Mouse (Mus musculus) liver, postnatal 0 days (tissue): ENCODE data around the gene Trabd2b. TPM values are rescaled to one million over a fixed set of nuclear protein-coding genes. Genes with fewer than 3 reads are reported as not detected.

Experiments used
- ATAC-seq: fragments of 200-750 bp; cut with Nextera tagmentation; 2 replicates; pipeline ENCODE4 v1.8.0; 2017; ENCODE audit warnings: mild to moderate bottlenecking, moderate library complexity
- DNase-seq: peaks from one replicate; pipeline ENCODE4 v3.0.0-alpha.2; 2016
- H3K27ac ChIP-seq: fragments of 300-500 bp; sonication (generic); 2 replicates; pipeline ENCODE4 v1.5.1; 2014; ENCODE audit warnings: antibody characterized with exemption, moderate library complexity, mild to moderate bottlenecking, low read depth
- H3K27me3 ChIP-seq: fragments of 300-500 bp; sonication (generic); 2 replicates; pipeline ENCODE4 v1.6.1; 2014; ENCODE audit warnings: low read length, control low read depth, mixed read lengths; ENCODE audit not compliant: insufficient read depth
- H3K36me3 ChIP-seq: fragments of 300-500 bp; sonication (generic); replicated peaks from 2 replicates; pipeline ENCODE4 v1.6.1; 2014; ENCODE audit warnings: mild to moderate bottlenecking, control low read depth, low read length, moderate library complexity, mixed read lengths; ENCODE audit not compliant: insufficient read depth
- H3K4me1 ChIP-seq: fragments of 300-500 bp; sonication (generic); 2 replicates; pipeline ENCODE4 v1.6.1; 2014; ENCODE audit warnings: antibody characterized with exemption, mild to moderate bottlenecking, control low read depth; ENCODE audit not compliant: insufficient read depth
- H3K4me2 ChIP-seq: fragments of 300-500 bp; sonication (generic); 2 replicates; pipeline ENCODE4 v1.6.1; 2014; ENCODE audit warnings: low read depth, mild to moderate bottlenecking, low read length, moderate library complexity, mixed read lengths
- H3K4me3 ChIP-seq: fragments of 300-500 bp; sonication (generic); 2 replicates; pipeline ENCODE4 v1.5.1; 2014; ENCODE audit warnings: low read depth, low read length
- H3K9ac ChIP-seq: fragments of 300-500 bp; sonication (generic); replicated peaks from 2 replicates; pipeline ENCODE4 v1.6.1; 2014; ENCODE audit warnings: mild to moderate bottlenecking, moderate library complexity
- H3K9me3 ChIP-seq: fragments of 300-500 bp; sonication (generic); 2 replicates; pipeline ENCODE4 v1.6.1; 2016; ENCODE audit warnings: mild to moderate bottlenecking, control low read depth, low read length, mixed read lengths
- CTCF ChIP-seq: sonication (generic); IDR thresholded peaks from 2 replicates; pipeline ENCODE4 v1.5.1; 2016; ENCODE audit warnings: antibody characterized with exemption, low read depth
- EP300 ChIP-seq: IDR thresholded peaks from 2 replicates; pipeline ENCODE4 v1.6.1; 2016; ENCODE audit warnings: antibody characterized with exemption, low read depth, mild to moderate bottlenecking
- WGBS: fragments of 180-500 bp; shearing (Covaris S2); extraction: QIAGEN DNeasy Blood & Tissue Kit; methylation state at CpG from one replicate; pipeline ENCODE4 v1.1.7; 2014; ENCODE audit not compliant: insufficient replicate concordance; 5-methylcytosine and 5-hydroxymethylcytosine counted together
- polyA plus RNA-seq: library from polyadenylated mRNA; unstranded; fragments of >200 nt; fragmentation: Nextera tagmentation; extraction: Ambion mirVana; gene quantifications from 2 replicates; pipeline ENCODE4 v1.2.1, GENCODE M21; 2015

Trabd2b gene
- polyA plus RNA-seq, 1 experiment from 2014 or later = 0.06 TPM

- Histone ChIP-seq H3K9me3 (no peaks in the 10 kb centered on the region), H3K9ac (no peak overlapping the region), H3K4me1 (no peaks in the 10 kb centered on the region), H3K36me3 (no peaks in the 10 kb centered on the region), H3K4me3 (no peak overlapping the region), H3K4me2 (no peak overlapping the region), H3K27ac (no peak overlapping the region), H3K27me3 (no peaks in the 10 kb centered on the region)
- 53% methylated on average over 4 of the region's 4 CpGs for WGBS
- ATAC-seq (no peak), DNase-seq (no peak)
- TF ChIP-seq CTCF (no peak), EP300 (no peak)
These were observed 135.6 kb downstream of the Trabd2b start for GRCm38 (mm10) chr4:114542136-114542535.

GRCm38 (mm10) chr4:114545481-114546200 lies 139.1 kb downstream of the Trabd2b start:
- H3K27me3 ChIP-seq = no peaks in the 10 kb centered on the region
- TF ChIP-seq CTCF = no peak
- no peak for TF ChIP-seq EP300
- H3K36me3 ChIP-seq = no peaks in the 10 kb centered on the region
- H3K27ac ChIP-seq = no peak overlapping the region
- ATAC-seq = no peak
- H3K9me3 ChIP-seq = no peaks in the 10 kb centered on the region
- WGBS = 67% methylated on average over 3 of the region's 3 CpGs
- H3K9ac ChIP-seq = no peak overlapping the region
- no peaks in the 10 kb centered on the region for H3K4me1 ChIP-seq
- no peak for DNase-seq
- no peak overlapping the region for H3K4me3 ChIP-seq
- no peak overlapping the region for H3K4me2 ChIP-seq

GRCm38 (mm10) chr4:114547658-114548448 lies 141.3 kb downstream of the Trabd2b start:
- Histone ChIP-seq H3K4me1 (no peaks in the 10 kb centered on the region), H3K9ac (no peak overlapping the region), H3K4me2 (no peak overlapping the region), H3K4me3 (no peak overlapping the region), H3K9me3 (no peaks in the 10 kb centered on the region), H3K36me3 (no peaks in the 10 kb centered on the region), H3K27me3 (no peaks in the 10 kb centered on the region), H3K27ac (no peak overlapping the region)
- DNase-seq (no peak), ATAC-seq (no peak)
- WGBS = 66% methylated on average over 8 of the region's 8 CpGs
- TF ChIP-seq CTCF = no peak
- TF ChIP-seq EP300 = no peak

- no peak overlapping the region for H3K4me2 ChIP-seq
- ATAC-seq (no peak), DNase-seq (no peak)
- H3K9ac ChIP-seq = no peak overlapping the region
- H3K27ac ChIP-seq = no peak overlapping the region
- no peaks in the 10 kb centered on the region for H3K36me3 ChIP-seq
- WGBS = 71% methylated on average over 3 of the region's 3 CpGs
- H3K4me1 ChIP-seq = no peaks in the 10 kb centered on the region
- TF ChIP-seq EP300 (no peak), CTCF (no peak)
- no peaks in the 10 kb centered on the region for H3K9me3 ChIP-seq
- no peaks in the 10 kb centered on the region for H3K27me3 ChIP-seq
- H3K4me3 ChIP-seq = no peak overlapping the region
These were observed 143.0 kb downstream of the Trabd2b start for GRCm38 (mm10) chr4:114549487-114549886.

GRCm38 (mm10) chr4:114550471-114551156 lies 144.1 kb downstream of the Trabd2b start:
- DNase-seq (no peak), ATAC-seq (no peak)
- Histone ChIP-seq H3K9me3 (no peaks in the 10 kb centered on the region), H3K4me2 (no peak overlapping the region), H3K36me3 (no peaks in the 10 kb centered on the region), H3K9ac (no peak overlapping the region), H3K4me1 (no peaks in the 10 kb centered on the region), H3K27ac (no peak overlapping the region), H3K27me3 (no peaks in the 10 kb centered on the region), H3K4me3 (no peak overlapping the region)
- TF ChIP-seq CTCF (no peak), EP300 (no peak)
- 60% methylated on average over 11 of the region's 11 CpGs for WGBS

GRCm38 (mm10) chr4:114556880-114557279 lies 150.4 kb downstream of the Trabd2b start:
- H3K27ac ChIP-seq = no peak overlapping the region
- DNase-seq (no peak), ATAC-seq (no peak)
- no peaks in the 10 kb centered on the region for H3K27me3 ChIP-seq
- no peak overlapping the region for H3K4me3 ChIP-seq
- no peak overlapping the region for H3K9ac ChIP-seq
- no peaks in the 10 kb centered on the region for H3K4me1 ChIP-seq
- no peaks in the 10 kb centered on the region for H3K36me3 ChIP-seq
- TF ChIP-seq EP300 (no peak), CTCF (no peak)
- no peak overlapping the region for H3K4me2 ChIP-seq
- WGBS = 71% methylated on average over 5 of the region's 5 CpGs
- no peaks in the 10 kb centered on the region for H3K9me3 ChIP-seq
